Mouse (Mus musculus) liver, embryonic 13.5 days (tissue): Measurements from ENCODE around the gene Dpp7. TPM values are rescaled to one million over a fixed set of nuclear protein-coding genes. Genes with fewer than 3 reads are reported as not detected.
A peak's percentile ranks its signal among the peaks of the same experiment; 100 is the strongest.

Source experiments
- ATAC-seq: fragments of 200-750 bp; cut with Nextera tagmentation; 2 replicates; pipeline ENCODE4 v1.8.0; 2017; ENCODE audit warnings: low read depth, mild to moderate bottlenecking, moderate number of reproducible peaks, moderate library complexity
- DNase-seq: peaks from one replicate; pipeline ENCODE4 v3.0.0; 2022
- H3K27ac ChIP-seq: fragments of 300-500 bp; sonication (generic); 2 replicates; pipeline ENCODE4 v1.5.1; 2015; ENCODE audit warnings: moderate library complexity, mild to moderate bottlenecking, inconsistent platforms
- H3K27me3 ChIP-seq: fragments of 300-500 bp; sonication (generic); 2 replicates; pipeline ENCODE4 v1.6.1; 2015; ENCODE audit warnings: mild to moderate bottlenecking, inconsistent platforms
- H3K36me3 ChIP-seq: fragments of 300-500 bp; sonication (generic); 2 replicates; pipeline ENCODE4 v1.6.1; 2015; ENCODE audit warnings: mild to moderate bottlenecking, inconsistent platforms
- H3K4me1 ChIP-seq: fragments of 300-500 bp; sonication (generic); replicated peaks from 2 replicates; pipeline ENCODE4 v1.6.1; 2015; ENCODE audit warnings: inconsistent platforms
- H3K4me2 ChIP-seq: fragments of 300-500 bp; sonication (generic); 2 replicates; pipeline ENCODE4 v1.6.1; 2015; ENCODE audit warnings: inconsistent platforms, mild to moderate bottlenecking, moderate library complexity
- H3K4me3 ChIP-seq: fragments of 300-500 bp; sonication (generic); replicated peaks from 2 replicates; pipeline ENCODE4 v1.5.1; 2015; ENCODE audit warnings: mild to moderate bottlenecking, inconsistent platforms
- H3K9ac ChIP-seq: fragments of 300-500 bp; sonication (generic); 2 replicates; pipeline ENCODE4 v1.6.1; 2015; ENCODE audit warnings: mild to moderate bottlenecking, inconsistent platforms
- H3K9me3 ChIP-seq: fragments of 300-500 bp; sonication (generic); replicated peaks from 2 replicates; pipeline ENCODE4 v1.6.1; 2016; ENCODE audit warnings: inconsistent platforms
- WGBS: fragments of 180-500 bp; shearing (Covaris S2); methylation state at CpG from one replicate; pipeline ENCODE4 v1.1.7; 2015; ENCODE audit not compliant: insufficient replicate concordance; 5-methylcytosine and 5-hydroxymethylcytosine counted together
- polyA plus RNA-seq: library from polyadenylated mRNA; unstranded; fragments of >200 nt; fragmentation: Nextera tagmentation; extraction: Ambion mirVana; gene quantifications from 2 replicates; pipeline ENCODE4 v1.2.1, GENCODE M21; 2015

Gene Dpp7
- 9.0 and 10.5 TPM in 2 replicates for polyA plus RNA-seq

DNA sequence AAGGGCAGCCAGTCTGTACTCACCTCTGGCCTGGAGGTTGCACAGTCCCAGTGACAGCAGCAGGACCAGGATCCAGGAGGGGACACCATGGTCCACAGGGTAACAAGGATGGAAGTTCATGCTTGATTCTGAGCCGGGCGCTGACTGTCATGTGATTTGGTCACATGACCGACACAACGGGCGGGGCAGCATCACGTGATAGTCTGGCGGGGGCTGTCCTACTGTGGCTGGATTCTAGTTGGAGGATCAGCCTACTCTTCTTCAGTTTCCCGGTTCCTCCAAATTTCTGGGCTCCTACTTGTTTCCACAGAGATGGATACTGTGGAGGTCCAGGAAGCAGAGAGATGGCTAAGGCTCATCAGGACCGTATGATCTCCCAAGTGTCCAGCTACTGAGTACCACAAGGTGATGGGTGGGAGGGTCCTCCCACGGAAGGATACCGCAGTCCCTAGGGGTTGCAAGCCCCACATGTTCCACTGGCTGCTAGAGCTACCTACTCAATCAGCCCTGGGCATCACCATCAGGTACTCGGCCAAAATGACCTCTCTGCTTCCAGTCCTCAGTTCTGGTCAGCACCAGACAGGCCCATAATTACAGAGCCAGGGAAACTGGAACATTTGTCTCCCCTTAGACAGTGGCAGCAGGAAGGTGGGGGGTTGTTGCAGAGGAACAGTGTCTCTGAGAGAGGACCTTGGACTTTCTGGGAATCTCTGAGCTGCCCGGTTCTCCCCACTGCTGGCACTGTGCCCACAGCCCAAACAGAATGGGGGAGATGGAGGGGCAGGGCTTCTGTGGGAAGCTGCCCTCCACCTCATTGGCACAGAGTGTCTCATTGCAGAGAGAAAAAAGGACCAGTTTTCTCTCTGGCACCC lies at the start of gene Dpp7:
Gene Dpp7, minus strand, starts transcription at position 152 of the 872 bp plus-strand sequence.
- WGBS: 4% methylated on average over 13 of the region's 13 CpGs
- peak; percentile 82 for DNase-seq
- Histone ChIP-seq H3K9ac (peak within 1 kb of the TSS; percentile 60), H3K27me3 (no peaks in the 10 kb centered on the region), H3K27ac (no peak within 1 kb of the TSS), H3K36me3 (peaks cover 25% of the 10 kb centered on the region), H3K4me2 (peak within 1 kb of the TSS; percentile 81), H3K4me1 (peaks cover 25% of the 10 kb centered on the region), H3K9me3 (no peaks in the 10 kb centered on the region), H3K4me3 (peak within 1 kb of the TSS; percentile 62)
- peak; percentile 79 for ATAC-seq

DNA sequence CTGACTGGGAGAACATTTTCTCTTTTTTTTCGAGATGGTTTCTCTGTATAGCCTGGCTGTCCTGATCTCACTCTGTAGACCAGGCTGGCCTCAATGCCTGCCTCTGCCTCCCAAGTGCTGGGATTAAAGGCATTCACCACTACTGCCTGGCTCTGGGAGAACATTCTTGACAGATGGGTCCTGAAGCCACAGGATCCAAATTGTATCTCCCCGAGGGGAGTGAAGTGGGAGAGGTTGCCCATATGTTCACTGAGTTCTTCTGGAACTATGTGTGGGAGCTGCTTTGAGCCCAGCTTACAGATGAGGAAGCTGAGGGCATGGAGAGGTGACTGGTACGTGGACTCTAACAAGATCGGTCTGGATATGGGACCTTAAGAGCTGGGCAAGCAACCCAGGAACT lies 47.8 kb upstream of the Dpp7 start:
- DNase-seq (no peak), ATAC-seq (no peak)
- H3K27me3 ChIP-seq: peaks cover 83% of the 10 kb centered on the region
- H3K9me3 ChIP-seq: no peaks in the 10 kb centered on the region
- H3K4me1 ChIP-seq: peaks cover 13% of the 10 kb centered on the region
- H3K4me3 ChIP-seq: no peak overlapping the region
- H3K9ac ChIP-seq: no peak overlapping the region
- WGBS: 56% methylated on average over 4 of the region's 4 CpGs
- no peak overlapping the region for H3K4me2 ChIP-seq
- H3K36me3 ChIP-seq: no peaks in the 10 kb centered on the region
- H3K27ac ChIP-seq: no peak overlapping the region

DNA sequence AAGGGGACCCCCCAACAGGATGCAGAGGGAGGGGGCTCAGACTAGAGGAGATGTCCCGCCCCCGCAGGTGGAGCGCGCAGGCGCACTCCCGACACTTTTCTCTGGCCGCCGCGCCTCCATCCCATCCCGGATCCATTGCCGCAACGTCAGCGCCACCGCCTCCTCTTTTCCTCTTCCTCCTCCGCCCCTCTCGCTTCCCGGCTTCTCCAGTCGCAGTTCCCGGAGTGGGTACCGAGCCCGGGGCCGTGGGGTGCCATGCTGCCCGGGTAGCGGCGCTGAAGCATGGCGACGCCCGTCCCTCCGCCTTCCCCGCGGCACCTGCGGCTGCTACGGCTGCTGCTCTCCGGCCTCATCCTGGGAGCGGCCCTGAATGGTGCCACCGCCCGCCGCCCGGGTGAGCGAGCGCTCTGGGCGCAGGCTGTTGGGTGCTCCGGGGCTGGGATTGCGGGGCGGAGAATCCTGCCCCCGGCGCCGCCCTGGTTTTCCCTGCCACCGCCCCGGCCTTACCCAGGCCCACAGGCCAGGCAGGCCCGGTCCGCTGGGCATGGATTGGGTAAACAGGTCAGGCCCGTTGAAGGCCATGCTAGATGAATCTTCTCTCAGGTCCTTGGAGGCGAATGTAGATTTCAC lies 46.9 kb upstream of the Dpp7 start:
- H3K27me3 ChIP-seq: peaks cover 92% of the 10 kb centered on the region
- H3K4me3 ChIP-seq: peak overlapping the region; percentile 56
- H3K9me3 ChIP-seq: no peaks in the 10 kb centered on the region
- no peak overlapping the region for H3K27ac ChIP-seq
- no peaks in the 10 kb centered on the region for H3K36me3 ChIP-seq
- H3K9ac ChIP-seq: 0 out of 2 replicates have a peak overlapping the region, but pooled peaks have one; percentile 2
- peak overlapping the region; percentile 62 for H3K4me2 ChIP-seq
- ATAC-seq (peak; percentile 21; the same call in 1 of the 2 replicates), DNase-seq (no peak)
- 3% methylated on average over 53 of the region's 54 CpGs for WGBS
- H3K4me1 ChIP-seq: peaks cover 13% of the 10 kb centered on the region

DNA sequence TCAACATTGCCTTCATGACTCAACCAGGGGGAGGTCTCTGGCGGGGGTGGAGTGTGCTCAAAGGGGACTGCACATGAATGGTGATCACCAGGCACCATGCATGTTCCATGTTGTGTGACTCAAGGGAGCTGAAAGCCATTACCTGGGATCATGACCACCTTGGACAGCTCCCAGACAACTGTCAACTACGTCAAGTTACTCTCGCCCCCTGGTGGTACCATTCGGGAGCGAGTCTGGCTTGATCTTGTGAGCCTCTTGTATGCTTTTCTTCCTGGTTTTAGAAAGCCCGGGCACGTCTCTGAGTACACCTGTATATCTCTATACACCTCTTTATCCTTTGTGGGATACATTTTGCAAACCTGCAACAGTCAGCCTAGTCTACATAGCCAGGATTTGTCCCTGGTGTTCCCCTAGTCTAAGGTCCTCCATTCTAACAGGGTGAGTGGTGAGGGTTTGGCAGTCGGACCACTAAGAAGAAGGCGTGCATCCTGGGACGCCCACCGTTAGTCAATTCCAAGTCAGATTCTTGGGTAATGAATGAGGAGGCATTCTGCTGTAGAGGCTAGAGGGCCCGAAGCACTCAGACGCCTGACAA lies 46.3 kb upstream of the Dpp7 start:
- ATAC-seq (no peak), DNase-seq (peak; percentile 67)
- Histone ChIP-seq H3K9ac (0 out of 2 replicates have a peak overlapping the region, but pooled peaks have one; percentile 2), H3K36me3 (no peaks in the 10 kb centered on the region), H3K4me3 (peak overlapping the region; percentile 56), H3K9me3 (no peaks in the 10 kb centered on the region), H3K27ac (no peak overlapping the region), H3K4me2 (peak overlapping the region; percentile 62), H3K27me3 (peaks cover 94% of the 10 kb centered on the region), H3K4me1 (peaks cover 13% of the 10 kb centered on the region)
- WGBS: 3% methylated on average over 13 of the region's 13 CpGs

DNA sequence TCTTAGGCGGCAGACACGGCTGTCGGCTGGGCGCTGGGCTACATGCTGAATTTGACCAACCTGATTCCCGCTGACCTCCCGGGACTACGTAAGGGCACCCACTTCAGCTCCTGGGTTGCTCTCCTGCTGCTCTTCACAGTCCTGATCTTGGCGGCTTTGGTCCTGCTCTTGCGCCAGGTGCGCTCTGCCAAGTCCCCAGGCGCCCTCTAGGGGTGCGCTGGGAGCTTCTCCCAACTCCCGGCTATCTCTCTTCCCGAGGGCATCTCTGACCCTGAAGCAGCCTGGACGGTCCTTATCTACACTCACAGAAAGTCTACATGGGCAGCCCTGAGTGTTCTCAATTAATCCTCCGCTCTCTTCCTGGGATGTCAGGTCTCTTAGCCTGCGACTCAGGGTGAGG lies 44.6 kb upstream of the Dpp7 start:
- Histone ChIP-seq H3K9me3 (no peaks in the 10 kb centered on the region), H3K4me3 (no peak overlapping the region), H3K27ac (no peak overlapping the region), H3K4me1 (peaks cover 21% of the 10 kb centered on the region), H3K9ac (no peak overlapping the region), H3K36me3 (no peaks in the 10 kb centered on the region), H3K27me3 (peaks cover 98% of the 10 kb centered on the region), H3K4me2 (0 out of 2 replicates have a peak overlapping the region, but pooled peaks have one; percentile 19)
- 0 out of 2 replicates have a peak, but pooled peaks have one; percentile 43 for ATAC-seq
- DNase-seq: peak; percentile 34
- 3% methylated on average over 17 of the region's 17 CpGs for WGBS

DNA sequence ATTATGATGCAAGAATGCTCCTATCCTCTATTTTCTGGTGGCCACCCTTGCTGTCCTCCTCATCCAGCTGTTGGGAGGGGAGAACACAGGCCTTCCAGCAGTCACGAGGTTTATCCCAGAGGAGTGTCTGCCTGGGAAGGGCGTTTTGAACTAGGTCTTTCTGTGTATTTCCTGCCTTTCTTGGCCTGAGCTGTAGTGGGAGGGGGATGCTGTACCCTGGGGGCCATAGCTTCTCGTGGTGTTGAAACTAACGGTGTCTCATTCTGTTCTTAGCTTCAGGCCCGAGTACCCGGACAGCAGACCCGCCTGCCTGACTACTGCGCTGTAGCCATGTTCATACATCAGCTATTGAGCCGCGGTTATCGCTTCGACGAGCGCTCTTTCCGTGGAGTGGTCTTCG lies 44.1 kb upstream of the Dpp7 start:
- WGBS: 19% methylated on average over 16 of the region's 16 CpGs
- Histone ChIP-seq H3K27ac (no peak overlapping the region), H3K4me2 (no peak overlapping the region), H3K36me3 (no peaks in the 10 kb centered on the region), H3K9me3 (no peaks in the 10 kb centered on the region), H3K27me3 (peaks cover 98% of the 10 kb centered on the region), H3K9ac (no peak overlapping the region), H3K4me3 (no peak overlapping the region), H3K4me1 (peaks cover 26% of the 10 kb centered on the region)
- ATAC-seq (no peak), DNase-seq (no peak)

DNA sequence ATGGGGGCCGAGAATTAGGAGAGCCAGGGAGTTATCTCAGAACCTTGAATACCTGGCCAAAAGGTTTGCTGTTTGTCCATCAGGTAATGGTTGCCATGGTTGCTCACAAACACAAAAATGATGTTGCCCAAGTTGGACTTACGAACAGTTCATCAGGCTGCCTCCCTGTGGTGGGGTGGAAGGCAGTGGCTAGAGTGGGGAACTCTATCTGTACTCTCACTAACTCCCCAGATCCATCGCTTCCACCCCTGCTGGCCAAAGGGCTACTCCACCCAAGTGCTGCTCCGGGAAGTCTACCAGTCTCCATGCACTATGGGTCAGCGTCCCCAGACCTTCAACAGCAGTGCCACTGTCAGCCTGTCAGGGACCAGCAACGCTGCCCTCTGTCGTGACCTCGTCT lies 42.9 kb upstream of the Dpp7 start, which contains the start of gene Npdc1:
Gene Npdc1, plus strand, starts transcription at position 301 of the 400 bp plus-strand sequence.
- H3K27ac ChIP-seq: no peak within 1 kb of the TSS
- no peak within 1 kb of the TSS for H3K4me3 ChIP-seq
- H3K36me3 ChIP-seq: no peaks in the 10 kb centered on the region
- no peak for ATAC-seq
- 43% methylated on average over 8 of the region's 8 CpGs for WGBS
- peaks cover 28% of the 10 kb centered on the region for H3K4me1 ChIP-seq
- H3K9ac ChIP-seq: no peak within 1 kb of the TSS
- H3K27me3 ChIP-seq: peaks cover 100% of the 10 kb centered on the region
- no peak for DNase-seq
- no peaks in the 10 kb centered on the region for H3K9me3 ChIP-seq
- no peak within 1 kb of the TSS for H3K4me2 ChIP-seq

DNA sequence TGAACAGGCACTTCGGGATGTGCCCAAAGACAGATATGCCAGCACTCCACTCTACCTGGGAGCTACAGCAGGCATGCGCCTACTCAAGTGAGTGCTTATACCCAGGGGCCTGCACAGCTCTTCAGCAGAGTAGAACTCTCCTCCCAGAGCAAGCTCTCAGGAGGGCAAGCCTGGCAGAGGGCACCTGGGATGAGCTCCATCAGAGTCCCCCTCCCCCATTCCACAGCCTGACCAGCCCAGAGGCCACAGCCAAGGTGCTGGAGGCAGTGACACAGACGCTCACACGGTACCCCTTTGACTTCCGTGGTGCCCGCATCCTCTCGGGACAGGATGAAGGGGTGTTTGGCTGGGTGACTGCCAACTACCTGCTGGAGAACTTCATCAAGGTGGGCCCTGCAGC lies 41.9 kb upstream of the Dpp7 start:
- Histone ChIP-seq H3K27me3 (peaks cover 99% of the 10 kb centered on the region), H3K4me3 (no peak overlapping the region)

DNA sequence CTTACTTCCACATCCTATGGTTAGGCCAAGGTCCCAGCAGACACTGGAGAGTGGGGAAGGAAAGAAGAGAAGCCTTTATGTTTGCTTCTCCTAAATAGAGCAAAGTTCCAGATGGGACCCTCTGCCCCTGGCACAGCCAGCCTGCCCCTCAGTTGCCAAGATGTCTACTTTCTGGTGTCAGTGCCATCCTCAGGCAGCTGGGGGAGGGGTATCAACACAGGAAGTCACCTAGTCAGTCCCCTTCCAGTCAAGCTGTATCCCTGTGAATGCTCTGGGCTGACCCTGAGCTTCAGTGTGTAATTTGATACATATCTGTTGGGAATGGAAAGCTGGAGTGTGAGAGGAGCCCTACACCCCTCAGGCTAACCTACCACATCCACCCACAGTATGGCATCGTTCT lies 40.9 kb upstream of the Dpp7 start:
- Histone ChIP-seq H3K4me1 (peaks cover 19% of the 10 kb centered on the region), H3K9me3 (no peaks in the 10 kb centered on the region), H3K4me2 (no peak overlapping the region), H3K4me3 (no peak overlapping the region), H3K36me3 (no peaks in the 10 kb centered on the region), H3K27ac (no peak overlapping the region), H3K9ac (no peak overlapping the region), H3K27me3 (peaks cover 92% of the 10 kb centered on the region)
- ATAC-seq (no peak), DNase-seq (no peak)
- 43% methylated on average over 1 of the region's 1 CpGs for WGBS

More for the DNA sequence above, 41.9 kb upstream of the Dpp7 start:
- DNase-seq: no peak
- H3K4me1 ChIP-seq: peaks cover 25% of the 10 kb centered on the region
- WGBS: 73% methylated on average over 7 of the region's 7 CpGs
- no peak overlapping the region for H3K9ac ChIP-seq
- no peaks in the 10 kb centered on the region for H3K9me3 ChIP-seq
- H3K36me3 ChIP-seq: no peaks in the 10 kb centered on the region
- no peak overlapping the region for H3K4me2 ChIP-seq
- no peak for ATAC-seq
- no peak overlapping the region for H3K27ac ChIP-seq

DNA sequence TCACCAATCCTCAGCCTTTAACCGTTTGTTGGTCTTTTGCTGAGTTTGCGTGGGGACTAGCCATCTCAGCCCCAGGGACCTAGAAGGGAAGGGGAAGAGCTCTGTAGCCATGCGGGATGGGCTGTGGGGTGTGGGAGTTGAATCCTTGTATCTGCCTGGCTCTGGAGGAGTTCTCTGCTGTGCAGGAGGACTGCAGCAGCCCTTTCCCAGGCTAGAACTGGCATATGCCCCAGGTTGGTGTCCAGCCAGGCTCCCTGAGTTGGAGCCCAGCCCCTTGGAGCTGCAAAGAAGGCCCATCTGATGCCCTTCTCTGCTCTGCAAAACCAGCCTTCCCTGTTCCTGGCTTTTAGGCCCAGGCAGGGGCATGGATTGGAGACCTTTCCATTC lies 40.4 kb upstream of the Dpp7 start:
- Histone ChIP-seq H3K4me3 (no peak overlapping the region), H3K36me3 (no peaks in the 10 kb centered on the region), H3K27ac (no peak overlapping the region), H3K27me3 (peaks cover 88% of the 10 kb centered on the region), H3K9me3 (no peaks in the 10 kb centered on the region), H3K4me1 (peaks cover 19% of the 10 kb centered on the region), H3K4me2 (no peak overlapping the region), H3K9ac (no peak overlapping the region)
- DNase-seq (no peak), ATAC-seq (no peak)
- WGBS: 27% methylated on average over 3 of the region's 3 CpGs
